Mouse (Mus musculus) megakaryocyte progenitor cell, adult 5-6 weeks (primary cell): ENCODE results near the gene Lypd1. TPM values are rescaled to one million over a fixed set of nuclear protein-coding genes. Genes with fewer than 3 reads are reported as not detected.

ENCODE experiments used
- ATAC-seq: replicated peaks from 2 replicates; pipeline ENCODE4 v1.8.0; 2016; ENCODE audit warnings: mild to moderate bottlenecking, moderate TSS enrichment, inconsistent platforms; ENCODE audit not compliant: poor library complexity
- total RNA-seq, 2 experiments: library from RNA; stranded (forward) in 1 of 2; stranded (reverse) in 1 of 2; fragments of 157-497, 149-512 nt in 1 of 2; fragments of 200-1000 nt in 1 of 2; gene quantifications; 2 replicates each; pipeline versions ENCODE4 v1.2.3 to v1.2.4; 2015 to 2017

Gene Lypd1
- total RNA-seq (2015): not detected in 2 replicates
- total RNA-seq (2017): not detected in 2 replicates

GRCm38 (mm10) chr1:125912601-125913600 lies at the start of gene Lypd1:
TSS of gene Lypd1 (minus strand) at chr1:125913101.
- ATAC-seq: no peak

GRCm38 (mm10) chr1:125951026-125951425 lies 38.1 kb upstream of the Lypd1 start:
- ATAC-seq: no peak

- no peak for ATAC-seq
These were observed 36.2 kb upstream of the Lypd1 start for GRCm38 (mm10) chr1:125949076-125949475.

GRCm38 (mm10) chr1:125945136-125945535 lies 32.2 kb upstream of the Lypd1 start:
- no peak for ATAC-seq

DNA sequence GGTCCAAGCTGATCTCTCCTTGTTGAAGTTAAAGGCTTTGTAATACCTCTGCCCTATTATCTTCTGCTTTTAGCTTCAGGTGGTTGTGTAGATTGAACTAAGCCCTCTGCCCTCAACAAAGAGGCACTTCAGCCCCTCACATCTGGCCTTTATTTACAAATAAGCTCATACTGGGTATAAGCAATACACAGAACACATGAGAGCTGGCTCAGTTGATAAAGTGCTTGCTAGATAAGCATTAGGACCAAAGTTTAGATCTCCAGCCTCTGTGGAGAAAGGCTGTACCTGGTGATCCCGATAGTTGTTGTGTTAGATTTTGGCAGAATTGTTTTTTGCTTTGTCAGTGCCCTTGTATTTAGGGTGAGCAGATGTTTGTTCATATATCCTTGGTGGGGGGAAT lies 30.4 kb upstream of the Lypd1 start:
- ATAC-seq: no peak

DNA sequence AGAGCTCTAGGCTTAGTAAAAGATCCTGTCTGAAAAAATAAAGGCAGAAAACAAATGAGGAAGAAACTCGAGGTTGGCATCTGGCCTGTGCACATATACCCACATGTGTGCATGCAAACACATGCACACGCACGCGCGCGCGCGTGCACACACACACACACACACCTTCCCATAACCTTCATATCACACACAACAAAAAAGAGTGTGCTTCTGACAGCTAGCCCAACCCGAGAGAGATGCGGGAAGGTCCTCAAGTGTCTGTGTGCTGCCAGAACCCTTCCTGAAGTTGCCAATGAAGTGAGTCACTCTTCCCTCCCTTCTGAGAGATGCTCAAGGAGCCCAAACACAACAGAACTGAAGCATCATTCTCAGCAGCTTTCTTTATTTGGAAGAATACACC lies 12.6 kb upstream of the Lypd1 start:
- ATAC-seq: no peak

GRCm38 (mm10) chr1:125923062-125923461 lies 10.2 kb upstream of the Lypd1 start:
- no peak for ATAC-seq

DNA sequence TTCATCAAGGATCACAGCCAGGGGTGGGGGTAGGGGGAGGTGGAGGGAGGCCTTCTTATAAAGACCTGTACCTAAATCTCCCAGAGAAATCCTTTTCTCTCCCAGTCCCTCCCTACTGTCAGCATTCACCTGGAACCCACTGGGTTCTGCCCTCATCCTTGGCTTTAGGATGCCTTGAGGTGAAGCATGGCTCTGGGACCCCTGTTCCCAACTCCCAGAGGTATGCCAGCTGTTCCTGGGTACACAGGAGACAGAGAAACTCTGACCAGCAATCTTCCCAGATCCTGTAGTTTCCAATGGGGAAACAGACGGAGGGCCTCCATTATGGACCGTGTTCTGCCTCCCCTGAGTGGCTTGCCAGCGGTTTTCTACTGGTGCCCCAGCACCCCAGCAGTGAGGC lies 7.8 kb upstream of the Lypd1 start:
- ATAC-seq: no peak

DNA sequence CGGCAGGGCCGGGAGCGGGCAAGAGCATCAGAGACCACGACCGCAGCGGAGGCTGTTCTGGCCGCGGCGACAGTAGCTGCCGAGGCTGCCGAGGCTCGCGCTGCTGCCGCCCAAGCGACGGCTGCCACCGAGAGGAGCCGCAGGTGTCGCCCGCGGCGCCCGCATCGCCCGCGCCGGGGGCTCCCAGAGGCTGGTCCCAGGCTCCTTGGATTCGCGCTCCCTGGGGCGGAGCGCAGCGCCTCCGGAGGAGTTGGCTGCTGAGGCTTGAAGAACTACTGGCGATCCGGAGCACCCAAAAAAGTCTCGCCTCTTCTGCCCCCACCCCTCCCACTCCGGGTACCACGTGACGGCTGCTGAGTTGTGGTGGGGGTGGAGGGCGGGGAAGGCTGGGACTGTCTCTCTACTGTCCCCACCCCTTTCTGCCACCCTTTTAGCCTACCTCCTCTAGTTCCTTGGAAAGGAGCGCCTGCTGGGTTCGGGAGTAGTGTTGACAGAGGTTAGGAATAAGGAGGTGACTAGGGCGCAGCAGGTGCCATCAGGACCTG lies 928 bp downstream of the Lypd1 start:
- ATAC-seq: peak; percentile 39; the same call in 1 of the 2 replicates

DNA sequence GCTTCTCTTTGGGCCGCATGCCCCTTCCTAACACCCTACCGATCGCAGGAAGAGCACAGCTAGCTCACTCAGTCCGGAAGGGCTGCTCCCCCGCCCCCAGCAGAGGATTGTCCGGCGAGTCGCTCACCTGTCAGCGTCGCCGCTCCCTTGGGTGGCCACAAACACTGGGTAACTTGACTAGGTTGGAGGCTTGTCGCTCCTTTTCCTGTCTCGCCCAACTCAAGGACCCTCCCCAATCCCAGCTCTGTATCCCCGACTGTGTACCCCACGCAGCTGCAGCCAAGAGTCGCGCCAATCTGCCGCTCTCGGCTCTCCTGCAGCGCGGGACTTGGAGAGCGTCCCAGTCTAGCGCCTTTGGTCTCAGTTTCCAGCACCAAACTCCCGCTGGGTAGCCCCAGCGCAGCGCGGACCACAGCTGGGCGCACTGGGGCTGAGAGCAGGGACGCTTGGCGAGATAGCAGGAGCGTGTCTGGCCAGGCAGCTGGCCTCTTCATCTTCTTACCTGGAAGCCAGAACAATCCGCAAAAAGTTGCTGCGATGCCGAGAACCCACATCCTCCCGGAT lies 1.5 kb downstream of the Lypd1 start:
- ATAC-seq: no peak

DNA sequence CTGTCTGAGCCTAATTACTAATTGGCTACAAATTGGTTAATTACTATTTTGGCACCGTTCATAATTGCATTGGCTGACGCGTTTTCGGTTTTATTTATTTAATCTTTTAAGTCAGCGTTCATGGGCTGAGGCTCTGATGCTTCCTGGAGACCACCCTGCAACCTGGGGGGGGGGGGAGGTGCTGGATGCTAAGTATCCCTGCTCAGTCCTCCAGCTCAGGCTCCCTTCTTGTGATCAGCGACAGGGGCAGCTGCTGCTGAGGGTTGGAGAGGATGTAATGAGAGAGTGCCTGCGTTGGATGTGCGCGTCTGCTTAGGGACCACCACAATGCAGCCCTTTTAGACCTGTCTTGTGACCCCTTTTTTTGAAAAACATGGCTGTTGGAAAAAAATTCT lies 2.0 kb downstream of the Lypd1 start:
- ATAC-seq: no peak

DNA sequence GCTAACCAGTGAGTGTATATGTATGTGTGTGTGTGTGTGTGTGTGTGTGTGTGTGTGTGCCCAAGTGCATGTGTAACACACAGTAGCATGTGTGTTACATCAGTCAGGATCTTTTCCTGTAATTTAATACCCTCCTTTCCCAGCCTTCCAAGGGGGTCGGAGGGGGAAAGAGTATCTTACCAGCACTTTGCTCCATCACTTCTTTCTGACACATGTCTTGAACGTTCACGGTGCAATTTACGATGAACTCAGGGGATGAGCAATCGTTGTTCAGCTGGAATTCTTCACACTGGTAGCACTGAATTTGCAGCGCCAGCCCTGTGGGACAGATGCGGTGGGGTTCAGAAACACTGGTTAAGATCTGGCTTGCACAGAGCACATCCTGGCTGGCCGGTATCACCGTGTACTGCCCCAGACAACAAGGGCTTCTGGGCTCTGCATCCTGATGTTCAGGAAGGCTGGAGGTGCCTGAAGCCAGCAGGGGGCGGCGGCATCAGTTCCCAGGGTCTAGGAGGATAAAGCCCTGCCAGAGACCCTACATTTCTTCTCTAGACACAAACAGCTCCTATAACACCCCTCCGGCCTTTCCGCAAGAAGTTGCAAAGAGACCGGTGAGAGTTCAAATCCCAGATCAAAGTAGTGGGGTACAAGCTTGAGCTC lies 2.6 kb downstream of the Lypd1 start:
- ATAC-seq: no peak

DNA sequence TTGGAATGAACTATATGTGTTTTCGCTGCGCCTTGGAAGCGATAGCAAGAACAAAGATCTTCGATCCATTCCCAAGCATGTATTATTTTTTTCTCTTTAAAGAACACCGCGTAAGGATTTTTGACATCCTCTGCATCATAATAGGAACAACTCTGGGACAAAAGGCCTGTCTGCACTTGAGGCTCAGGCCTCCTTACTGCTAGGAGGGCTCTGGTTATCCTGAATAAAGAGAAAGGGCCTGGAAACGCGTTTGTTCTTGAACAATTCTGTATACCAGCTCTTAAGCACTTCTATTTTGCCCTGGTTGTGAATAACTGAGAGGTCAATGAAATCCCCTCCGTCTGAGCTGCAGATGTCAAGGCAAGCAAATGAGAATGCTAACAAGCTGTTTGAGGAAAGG lies 19.7 kb downstream of the Lypd1 start:
- no peak for ATAC-seq

GRCm38 (mm10) chr1:125870056-125870455 lies 42.8 kb downstream of the Lypd1 start:
- ATAC-seq: no peak

- ATAC-seq: no peak
These were observed 54.3 kb downstream of the Lypd1 start for GRCm38 (mm10) chr1:125858631-125859030.

DNA sequence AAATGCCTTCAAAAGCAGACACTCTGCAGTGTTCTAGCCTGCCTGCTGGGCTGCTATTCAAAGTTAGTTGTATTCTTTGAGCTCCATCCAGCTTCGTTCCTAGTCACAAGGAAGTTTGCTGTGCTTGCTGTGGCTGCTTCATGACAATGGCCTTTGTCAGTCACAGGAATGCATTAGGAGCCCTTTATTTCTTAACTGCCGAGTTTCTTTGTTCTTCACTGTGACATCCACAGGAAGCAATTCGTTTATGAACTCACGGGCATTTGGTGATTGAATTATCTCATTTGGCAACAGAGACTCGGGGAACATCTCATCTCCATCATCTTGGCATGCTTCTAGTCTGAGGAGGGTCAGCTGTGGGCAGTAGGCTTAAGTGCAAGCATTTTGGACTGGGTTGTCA lies 58.3 kb downstream of the Lypd1 start:
- no peak for ATAC-seq

- no peak for ATAC-seq
These were observed 73.0 kb downstream of the Lypd1 start for GRCm38 (mm10) chr1:125839746-125840392.

DNA sequence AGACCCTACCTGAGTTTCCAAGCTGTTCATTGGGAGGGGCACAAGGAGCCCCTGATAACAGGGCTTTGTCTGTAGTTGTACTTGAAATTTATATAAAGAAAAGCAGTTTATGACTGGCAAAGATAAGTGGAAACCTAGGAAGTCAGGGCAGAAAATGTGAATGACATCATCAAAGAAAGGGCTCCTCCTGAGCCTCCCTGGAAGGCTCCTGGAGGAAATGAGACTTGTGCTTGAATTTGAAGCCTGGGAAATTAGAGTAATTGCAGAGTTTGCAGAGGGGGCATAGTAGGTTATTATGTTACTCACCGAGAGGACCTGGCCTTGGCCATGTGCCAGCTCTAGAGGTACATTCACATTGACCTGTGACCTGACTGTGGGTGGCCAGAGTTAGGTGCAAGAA lies 75.4 kb downstream of the Lypd1 start:
- ATAC-seq: no peak

- no peak for ATAC-seq
These were observed 89.3 kb downstream of the Lypd1 start for GRCm38 (mm10) chr1:125823611-125824010.

- no peak for ATAC-seq
These were observed 91.8 kb downstream of the Lypd1 start for GRCm38 (mm10) chr1:125821101-125821500.
